Mouse (Mus musculus): ENCODE measurements around the gene Ifitm3.
"Not testable (repeated sequence)": the region's sequence is repeated elsewhere in the genome, so short reads cannot be mapped to it uniquely, and the experiment has no call there.

Gene Ifitm3

GRCm38 (mm10) chr7:141032458-141033167 lies 22.0 kb upstream of the Ifitm3 start:
- DNase-seq (ENCODE audit: low read depth, low spot score) = no peak

- DNase-seq (ENCODE audit: low read depth, low spot score) = no peak
Measured at GRCm38 (mm10) chr7:141030390-141030789, 19.8 kb upstream of the Ifitm3 start.

- no peak for DNase-seq (ENCODE audit: low read depth, low spot score)
Measured at GRCm38 (mm10) chr7:141028831-141029230, 18.3 kb upstream of the Ifitm3 start, which contains the start of gene Gm17387. Gm17387 (plus strand) TSS chr7:141029131.

- no peak for DNase-seq (ENCODE audit: low read depth, low spot score)
Measured at GRCm38 (mm10) chr7:141026740-141027098, 16.1 kb upstream of the Ifitm3 start.

GRCm38 (mm10) chr7:141026097-141026739 lies 15.6 kb upstream of the Ifitm3 start:
- no peak for DNase-seq (ENCODE audit: low read depth, low spot score)

- DNase-seq (ENCODE audit: low read depth, low spot score) = no peak
Measured at GRCm38 (mm10) chr7:141024865-141025838, 14.6 kb upstream of the Ifitm3 start.

- DNase-seq (ENCODE audit: low read depth, low spot score) = no peak
Measured at GRCm38 (mm10) chr7:141021489-141022449, 11.2 kb upstream of the Ifitm3 start.

GRCm38 (mm10) chr7:141019028-141019427 lies 8.5 kb upstream of the Ifitm3 start:
- DNase-seq (ENCODE audit: low read depth, low spot score) = no peak

GRCm38 (mm10) chr7:141017824-141018223 lies 7.3 kb upstream of the Ifitm3 start, which contains the start of gene Ifitm6:
Ifitm6 (minus strand) TSS chr7:141017924.
- DNase-seq (ENCODE audit: low read depth, low spot score) = not testable (repeated sequence)

GRCm38 (mm10) chr7:141016707-141017697 lies 6.4 kb upstream of the Ifitm3 start:
- DNase-seq (ENCODE audit: low read depth, low spot score) = peak; percentile 50

- no peak for DNase-seq (ENCODE audit: low read depth, low spot score)
Measured at GRCm38 (mm10) chr7:141011238-141011770, 734 bp upstream of the Ifitm3 start.

- DNase-seq (ENCODE audit: low read depth, low spot score) = no peak
Measured at GRCm38 (mm10) chr7:141009665-141010064, 905 bp downstream of the Ifitm3 start.

GRCm38 (mm10) chr7:141008938-141009660 lies 1.5 kb downstream of the Ifitm3 start:
- peak; percentile 86 for DNase-seq (ENCODE audit: low read depth, low spot score)

- peak; percentile 29 for DNase-seq (ENCODE audit: low read depth, low spot score)
Measured at GRCm38 (mm10) chr7:141008312-141008761, 2.2 kb downstream of the Ifitm3 start.

- DNase-seq (ENCODE audit: low read depth, low spot score) = no peak
Measured at GRCm38 (mm10) chr7:141006914-141007313, 3.7 kb downstream of the Ifitm3 start.

- DNase-seq (ENCODE audit: low read depth, low spot score) = no peak
Measured at GRCm38 (mm10) chr7:141006446-141006845, 4.1 kb downstream of the Ifitm3 start.

GRCm38 (mm10) chr7:141003248-141004010 lies 7.1 kb downstream of the Ifitm3 start:
- DNase-seq (ENCODE audit: low read depth, low spot score) = no peak

Data from skeletal muscle tissue, adult 2 months (tissue).